Comparison of ENCODE assay signal across 13 mouse cellular contexts in genomic region chr5:76762030-76762698, GRCm38 (mm10).
DNase-seq lines count a peak whose midpoint lies in the region; ATAC-seq lines count a peak whose summit lies in the region.
"Had no signal": no experiment of that assay in that cellular context is flagged by ENCODE, and none has a peak within 500 bp of the region (broad histone marks: within the 10 kb centered on the region; RNA-seq: fewer than 3 reads in every experiment).

No protein-coding gene starts in this region.

- H3K9me3 ChIP-seq in embryonic facial prominence, embryonic 14.5 days (ENCODE audit: control insufficient read depth, low read length), result peaks cover 7% of the 10 kb centered on the region; the same call in 1 of the 2 replicates
- H3K9me3 ChIP-seq in hindbrain, embryonic 13.5 days, result peaks cover 7% of the 10 kb centered on the region; the same call in 1 of the 2 replicates
- no peaks in the 10 kb centered on the region for H3K9me3 ChIP-seq in midbrain, embryonic 16.5 days (replicated peaks; ENCODE audit: control insufficient read depth, low read length, poor library complexity, severe bottlenecking)

- 0 out of 2 replicates have a peak overlapping the region, but pooled peaks have one; percentile 49 for H3K27ac ChIP-seq in embryonic facial prominence, embryonic 14.5 days (replicated peaks; ENCODE audit: low read depth, low read length)
- peak overlapping the region; percentile 85 for H3K27ac ChIP-seq in hindbrain, embryonic 13.5 days
- peak overlapping the region; percentile 59 for H3K27ac ChIP-seq in midbrain, embryonic 16.5 days (ENCODE audit: low read length)

- peaks cover 18% of the 10 kb centered on the region for H3K4me1 ChIP-seq in embryonic facial prominence, embryonic 14.5 days (ENCODE audit: control insufficient read depth, insufficient read depth, low read length)
- H3K4me1 ChIP-seq in hindbrain, embryonic 13.5 days (replicated peaks), result peaks cover 59% of the 10 kb centered on the region
- H3K4me1 ChIP-seq in midbrain, embryonic 16.5 days (ENCODE audit: control insufficient read depth, insufficient read depth, low read length), result peaks cover 34% of the 10 kb centered on the region

- WGBS in embryonic facial prominence, embryonic 14.5 days, result 34% methylated on average over 14 of the region's 14 CpGs
- 30% methylated on average over 14 of the region's 14 CpGs for WGBS in hindbrain, embryonic 13.5 days
- 26% methylated on average over 14 of the region's 14 CpGs for WGBS in midbrain, embryonic 16.5 days

- peaks cover 8% of the 10 kb centered on the region; the same call in 1 of the 2 replicates for H3K36me3 ChIP-seq in embryonic facial prominence, embryonic 14.5 days (ENCODE audit: control insufficient read depth, insufficient read depth, low read length)
- peaks cover 13% of the 10 kb centered on the region for H3K36me3 ChIP-seq in hindbrain, embryonic 13.5 days
- H3K36me3 ChIP-seq in midbrain, embryonic 16.5 days (ENCODE audit: control insufficient read depth, insufficient read depth, low read length), result peaks cover 7% of the 10 kb centered on the region

- ATAC-seq in embryonic facial prominence, embryonic 14.5 days (ENCODE audit: low read depth), result peak; percentile 79
- peak; percentile 46; the same call in 1 of the 2 replicates for ATAC-seq in hindbrain, embryonic 13.5 days (ENCODE audit: low FRiP score)
- ATAC-seq in midbrain, embryonic 16.5 days, result no peak; the same call in 1 of the 2 replicates
- ATAC-seq: inflammation-experienced regulatory T-cells, adult 6 months had no signal

- no peak overlapping the region for H3K9ac ChIP-seq in embryonic facial prominence, embryonic 14.5 days (ENCODE audit: low read depth, low read length)
- peak overlapping the region; percentile 57 for H3K9ac ChIP-seq in hindbrain, embryonic 13.5 days
- no peak overlapping the region for H3K9ac ChIP-seq in midbrain, embryonic 16.5 days (ENCODE audit: low read depth, low read length)

- no peak overlapping the region for H3K4me3 ChIP-seq in embryonic facial prominence, embryonic 14.5 days (ENCODE audit: low read depth, low read length)
- H3K4me3 ChIP-seq in hindbrain, embryonic 13.5 days, result no peak overlapping the region
- H3K4me3 ChIP-seq in midbrain, embryonic 16.5 days (ENCODE audit: low read depth, low read length), result no peak overlapping the region

- no peak overlapping the region for H3K4me2 ChIP-seq in embryonic facial prominence, embryonic 14.5 days (ENCODE audit: low read depth, low read length)
- peak overlapping the region; percentile 21; the same call in 1 of the 2 replicates for H3K4me2 ChIP-seq in hindbrain, embryonic 13.5 days
- no peak overlapping the region for H3K4me2 ChIP-seq in midbrain, embryonic 16.5 days (ENCODE audit: low read length)
- H3K4me2 ChIP-seq: heart, embryonic 11.5 days; liver, embryonic 11.5 days had no signal

- H3K27me3 ChIP-seq in embryonic facial prominence, embryonic 14.5 days (replicated peaks; ENCODE audit: control insufficient read depth, insufficient read depth, low read length), result no peaks in the 10 kb centered on the region
- no peaks in the 10 kb centered on the region for H3K27me3 ChIP-seq in hindbrain, embryonic 13.5 days
- no peaks in the 10 kb centered on the region for H3K27me3 ChIP-seq in midbrain, embryonic 16.5 days (ENCODE audit: control insufficient read depth, insufficient read depth, low read depth, low read length)

- DNase-seq in cerebellum, postnatal 10 days, result peak; percentile 61 to 65
- no peak for DNase-seq in cerebellum, adult 18-20 months
- DNase-seq in embryonic facial prominence, embryonic 14.5 days (ENCODE audit: low spot score), result peak; percentile 83
- DNase-seq in thymus, postnatal 25 days, result no peak
- DNase-seq in ovary, postnatal 36 days (ENCODE audit: low spot score), result no peak
- DNase-seq in layer of hippocampus, postnatal 25 days (ENCODE audit: extremely low spot score in 1 of 2, low spot score in 1 of 2), result no peak
- DNase-seq: cerebellum, postnatal 36 days; lung, postnatal 14 days had no signal

Comparison
In these comparisons a context has a peak if more than half of its experiments do, and no peak if none do; other contexts are left out.
1. DNase-seq: peak in cerebellum, postnatal 10 days (2 of 2) and embryonic facial prominence, embryonic 14.5 days (single experiment); none in cerebellum, adult 18-20 months (0 of 2), thymus, postnatal 25 days (single experiment), ovary, postnatal 36 days (single experiment) and layer of hippocampus, postnatal 25 days (0 of 2).
2. Peak in every context shown above with its lines, with median percentiles within 50 percentile points of each other: H3K27ac ChIP-seq.